9 mouse cellular contexts compared by ENCODE assay signal in the genomic region with DNA sequence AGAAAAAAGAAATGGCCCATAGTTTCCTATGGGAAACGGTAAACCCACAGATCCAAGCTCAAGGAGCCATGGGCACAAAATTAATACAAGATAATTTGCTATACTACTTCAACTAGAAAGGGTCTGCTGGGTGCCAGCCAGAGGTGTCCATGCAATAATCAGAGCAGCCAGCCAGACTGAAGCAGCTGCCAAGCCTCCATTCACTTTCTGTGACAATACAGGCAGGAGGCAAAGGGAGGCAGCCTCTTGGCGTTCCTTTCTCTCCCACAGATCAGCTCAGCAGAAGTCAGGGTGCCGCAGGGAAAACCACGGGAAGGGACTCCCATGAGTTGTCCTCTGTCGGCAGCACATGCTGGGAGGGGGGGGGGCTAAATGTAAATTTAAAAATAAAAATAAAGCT. TPM values are rescaled to one million over a fixed set of nuclear protein-coding genes. Genes with fewer than 3 reads are reported as not detected.
DNase-seq lines count a peak whose midpoint lies in the region; ATAC-seq and TF ChIP-seq lines count a peak whose summit lies in the region.
"Had no signal": no experiment of that assay in that cellular context is flagged by ENCODE, and none has a peak within 500 bp of the region (broad histone marks: within the 10 kb centered on the region; RNA-seq: fewer than 3 reads in every experiment).

No protein-coding gene starts in this region.

- ATAC-seq in heart, postnatal 0 days (ENCODE audit: insufficient read depth, low read depth) = no peak
- 0 out of 2 replicates have a peak, but pooled peaks have one; percentile 33 for ATAC-seq in midbrain, embryonic 15.5 days (replicated peaks)
- no peak for ATAC-seq in midbrain, embryonic 13.5 days
- peak; percentile 73; the same call in 1 of the 2 replicates for ATAC-seq in forebrain, embryonic 16.5 days
- no peak for ATAC-seq in midbrain, postnatal 0 days (ENCODE audit: low FRiP score)
- no peak for ATAC-seq in intestine, embryonic 16.5 days

- TF ChIP-seq CTCF in heart, postnatal 0 days (IDR thresholded peaks at IDR 0.05; ENCODE audit: low read depth) = no peak
- no peak for TF ChIP-seq CTCF in midbrain, postnatal 0 days (IDR thresholded peaks at IDR 0.05)

- peaks cover 10% of the 10 kb centered on the region; the same call in 1 of the 2 replicates for H3K4me1 ChIP-seq in heart, postnatal 0 days (ENCODE audit: control insufficient read depth, insufficient read depth)
- peaks cover 2% of the 10 kb centered on the region for H3K4me1 ChIP-seq in midbrain, embryonic 15.5 days
- peaks cover 10% of the 10 kb centered on the region for H3K4me1 ChIP-seq in midbrain, embryonic 13.5 days (replicated peaks)
- H3K4me1 ChIP-seq in forebrain, embryonic 16.5 days (replicated peaks; ENCODE audit: control insufficient read depth, insufficient read depth, low read length) = no peaks in the 10 kb centered on the region; the same call in 1 of the 2 replicates
- H3K4me1 ChIP-seq in midbrain, postnatal 0 days (ENCODE audit: insufficient read depth, low read length) = no peaks in the 10 kb centered on the region
- no peaks in the 10 kb centered on the region for H3K4me1 ChIP-seq in intestine, embryonic 16.5 days (ENCODE audit: control insufficient read depth, insufficient read depth, low read length)

- H3K4me2 ChIP-seq in heart, postnatal 0 days (ENCODE audit: low read depth, low read length) = peak overlapping the region; percentile 42; the same call in 1 of the 2 replicates
- no peak overlapping the region for H3K4me2 ChIP-seq in midbrain, embryonic 15.5 days
- no peak overlapping the region for H3K4me2 ChIP-seq in midbrain, embryonic 13.5 days (replicated peaks)
- no peak overlapping the region for H3K4me2 ChIP-seq in forebrain, embryonic 16.5 days (ENCODE audit: low read length)
- no peak overlapping the region for H3K4me2 ChIP-seq in midbrain, postnatal 0 days (ENCODE audit: low read depth, low read length, poor library complexity, severe bottlenecking)
- no peak overlapping the region for H3K4me2 ChIP-seq in intestine, embryonic 16.5 days (ENCODE audit: low read depth, low read length)

- peak; percentile 53 for DNase-seq in heart, postnatal 0 days (ENCODE audit: low spot score)
- no peak for DNase-seq in heart, postnatal 36 days
- peak; percentile 62 for DNase-seq in midbrain, postnatal 0 days (ENCODE audit: low spot score)
- DNase-seq in spleen, postnatal 4 days (ENCODE audit: low spot score in 2 of 2) = no peak

- H3K9me3 ChIP-seq in heart, postnatal 0 days (replicated peaks; ENCODE audit: control insufficient read depth, low read length) = no peaks in the 10 kb centered on the region
- no peaks in the 10 kb centered on the region for H3K9me3 ChIP-seq in midbrain, embryonic 15.5 days
- 0 out of 2 replicates have a peak, but pooled peaks cover 2% of the 10 kb centered on the region for H3K9me3 ChIP-seq in midbrain, embryonic 13.5 days
- H3K9me3 ChIP-seq in forebrain, embryonic 16.5 days (ENCODE audit: control insufficient read depth, low read length) = no peaks in the 10 kb centered on the region
- H3K9me3 ChIP-seq in midbrain, postnatal 0 days (ENCODE audit: low read length) = no peaks in the 10 kb centered on the region
- no peaks in the 10 kb centered on the region for H3K9me3 ChIP-seq in intestine, embryonic 16.5 days (ENCODE audit: control insufficient read depth, low read length)

- WGBS in heart, postnatal 0 days = 10% methylated on average over 5 of the region's 5 CpGs
- WGBS in midbrain, embryonic 15.5 days = 28% methylated on average over 5 of the region's 5 CpGs
- WGBS in midbrain, embryonic 13.5 days = 40% methylated on average over 5 of the region's 5 CpGs
- 7% methylated on average over 5 of the region's 5 CpGs for WGBS in forebrain, embryonic 16.5 days
- WGBS in midbrain, postnatal 0 days = 21% methylated on average over 5 of the region's 5 CpGs
- 63% methylated on average over 5 of the region's 5 CpGs for WGBS in intestine, embryonic 16.5 days

- no peaks in the 10 kb centered on the region for H3K36me3 ChIP-seq in heart, postnatal 0 days (replicated peaks; ENCODE audit: control insufficient read depth, insufficient read depth, low read length)
- H3K36me3 ChIP-seq in midbrain, embryonic 15.5 days (replicated peaks) = no peaks in the 10 kb centered on the region
- no peaks in the 10 kb centered on the region for H3K36me3 ChIP-seq in midbrain, embryonic 13.5 days
- H3K36me3 ChIP-seq in forebrain, embryonic 16.5 days (ENCODE audit: control insufficient read depth, insufficient read depth) = no peaks in the 10 kb centered on the region
- no peaks in the 10 kb centered on the region for H3K36me3 ChIP-seq in midbrain, postnatal 0 days (ENCODE audit: insufficient read depth, low read length)
- no peaks in the 10 kb centered on the region for H3K36me3 ChIP-seq in intestine, embryonic 16.5 days (ENCODE audit: control insufficient read depth, insufficient read depth, low read length)

- H3K27me3 ChIP-seq in heart, postnatal 0 days (ENCODE audit: control insufficient read depth, insufficient read depth, low read length) = no peaks in the 10 kb centered on the region
- no peaks in the 10 kb centered on the region for H3K27me3 ChIP-seq in midbrain, embryonic 15.5 days (replicated peaks)
- H3K27me3 ChIP-seq in midbrain, embryonic 13.5 days = no peaks in the 10 kb centered on the region
- H3K27me3 ChIP-seq in forebrain, embryonic 16.5 days (replicated peaks; ENCODE audit: control insufficient read depth, insufficient read depth, low read length) = no peaks in the 10 kb centered on the region
- H3K27me3 ChIP-seq in midbrain, postnatal 0 days (ENCODE audit: insufficient read depth, low read length) = no peaks in the 10 kb centered on the region
- H3K27me3 ChIP-seq in intestine, embryonic 16.5 days (replicated peaks; ENCODE audit: control insufficient read depth, insufficient read depth, low read length) = no peaks in the 10 kb centered on the region

- TF ChIP-seq EP300 in heart, postnatal 0 days (IDR thresholded peaks at IDR 0.05; ENCODE audit: low read depth) = no peak

- H3K27ac ChIP-seq in heart, postnatal 0 days (ENCODE audit: low read depth) = peak overlapping the region; percentile 83; the same call in 1 of the 2 replicates
- H3K27ac ChIP-seq in midbrain, embryonic 15.5 days = no peak overlapping the region
- no peak overlapping the region for H3K27ac ChIP-seq in midbrain, embryonic 13.5 days
- H3K27ac ChIP-seq in forebrain, embryonic 16.5 days (ENCODE audit: low read length) = no peak overlapping the region
- H3K27ac ChIP-seq in midbrain, postnatal 0 days (ENCODE audit: low read depth, low read length) = no peak overlapping the region
- no peak overlapping the region for H3K27ac ChIP-seq in intestine, embryonic 16.5 days (ENCODE audit: low read length)
- H3K27ac ChIP-seq: left cerebral cortex, adult 2 months had no signal

- H3K4me3 ChIP-seq in heart, postnatal 0 days (ENCODE audit: low read depth, low read length) = 0 out of 2 replicates have a peak overlapping the region, but pooled peaks have one; percentile 16
- H3K4me3 ChIP-seq in midbrain, embryonic 15.5 days = no peak overlapping the region
- H3K4me3 ChIP-seq in midbrain, embryonic 13.5 days (replicated peaks) = no peak overlapping the region
- H3K4me3 ChIP-seq in forebrain, embryonic 16.5 days (replicated peaks; ENCODE audit: low read length) = no peak overlapping the region
- no peak overlapping the region for H3K4me3 ChIP-seq in midbrain, postnatal 0 days (ENCODE audit: low read depth, low read length)
- no peak overlapping the region for H3K4me3 ChIP-seq in intestine, embryonic 16.5 days (ENCODE audit: low read length)
- H3K4me3 ChIP-seq: left cerebral cortex, adult 2 months had no signal

- intact Hi-C loops in heart, postnatal 36 days (cut with DNase I) = no loop called here

- no peak overlapping the region; the same call in 1 of the 2 replicates for H3K9ac ChIP-seq in heart, postnatal 0 days (replicated peaks; ENCODE audit: low read depth, low read length)
- no peak overlapping the region for H3K9ac ChIP-seq in midbrain, embryonic 15.5 days
- no peak overlapping the region for H3K9ac ChIP-seq in midbrain, embryonic 13.5 days (replicated peaks)
- no peak overlapping the region for H3K9ac ChIP-seq in forebrain, embryonic 16.5 days (replicated peaks; ENCODE audit: low read depth, low read length)
- H3K9ac ChIP-seq in midbrain, postnatal 0 days (replicated peaks; ENCODE audit: low read length, poor library complexity, severe bottlenecking) = no peak overlapping the region
- H3K9ac ChIP-seq in intestine, embryonic 16.5 days (ENCODE audit: low read depth, low read length) = no peak overlapping the region

RNA-seq across cellular contexts. Expression of a gene that starts 26.1 kb away (rescaled TPM):
- total RNA-seq in heart, postnatal 0 days (2014; rRNA removed; ENCODE audit: low replicate concordance) = 32.6 and 42.6 TPM in 2 replicates
- 23.7 and 24.0 TPM in 2 replicates for polyA plus RNA-seq in heart, postnatal 0 days (2015; fragmentation: Nextera tagmentation; extraction: Ambion mirVana)
- 10 to 100 TPM; 31.5 to 32.6 TPM for total RNA-seq in heart, postnatal 36 days (2021)
- polyA plus RNA-seq in midbrain, embryonic 15.5 days (2015; fragmentation: Nextera tagmentation; extraction: Ambion mirVana) = 53.4 and 54.7 TPM in 2 replicates
- 54.7 and 55.2 TPM in 2 replicates for polyA plus RNA-seq in midbrain, embryonic 13.5 days (2015; fragmentation: Nextera tagmentation; extraction: Ambion mirVana)
- polyA plus RNA-seq in forebrain, embryonic 16.5 days (2015; fragmentation: Nextera tagmentation; extraction: Ambion mirVana) = 55.9 and 56.1 TPM in 2 replicates
- total RNA-seq in midbrain, postnatal 0 days (2014; rRNA removed) = 61.1 and 78.9 TPM in 2 replicates
- polyA plus RNA-seq in midbrain, postnatal 0 days (2015; fragmentation: Nextera tagmentation; extraction: Ambion mirVana) = 30.9 and 32.4 TPM in 2 replicates
- polyA plus RNA-seq in intestine, embryonic 16.5 days (2015; fragmentation: Nextera tagmentation; extraction: Ambion mirVana) = 39.4 and 39.5 TPM in 2 replicates

RNA-seq across cellular contexts. Expression of a gene that starts 53.0 kb away (rescaled TPM):
- total RNA-seq in heart, postnatal 0 days (2014; rRNA removed; ENCODE audit: low replicate concordance) = 44.4 and 63.3 TPM in 2 replicates
- polyA plus RNA-seq in heart, postnatal 0 days (2015; fragmentation: Nextera tagmentation; extraction: Ambion mirVana) = 89.0 and 99.4 TPM in 2 replicates
- total RNA-seq in heart, postnatal 36 days (2021) = 100 to 1,000 TPM; 113 to 116 TPM
- polyA plus RNA-seq in midbrain, embryonic 15.5 days (2015; fragmentation: Nextera tagmentation; extraction: Ambion mirVana) = 11.7 and 11.9 TPM in 2 replicates
- polyA plus RNA-seq in midbrain, embryonic 13.5 days (2015; fragmentation: Nextera tagmentation; extraction: Ambion mirVana) = 7.1 and 7.6 TPM in 2 replicates
- 8.9 and 10.7 TPM in 2 replicates for polyA plus RNA-seq in forebrain, embryonic 16.5 days (2015; fragmentation: Nextera tagmentation; extraction: Ambion mirVana)
- total RNA-seq in midbrain, postnatal 0 days (2014; rRNA removed) = 5.5 and 7.5 TPM in 2 replicates
- 10.5 and 12.8 TPM in 2 replicates for polyA plus RNA-seq in midbrain, postnatal 0 days (2015; fragmentation: Nextera tagmentation; extraction: Ambion mirVana)
- polyA plus RNA-seq in intestine, embryonic 16.5 days (2015; fragmentation: Nextera tagmentation; extraction: Ambion mirVana) = 103 and 120 TPM in 2 replicates

Comparison
In these comparisons a context has a peak if more than half of its experiments do, and no peak if none do; other contexts are left out.
1. ATAC-seq: peak in midbrain, embryonic 15.5 days (single experiment) and forebrain, embryonic 16.5 days (single experiment); none in heart, postnatal 0 days (single experiment), midbrain, embryonic 13.5 days (single experiment), midbrain, postnatal 0 days (single experiment) and intestine, embryonic 16.5 days (single experiment).
2. DNase-seq: peak in heart, postnatal 0 days (single experiment) and midbrain, postnatal 0 days (single experiment); none in heart, postnatal 36 days (0 of 2) and spleen, postnatal 4 days (0 of 2).